Mouse (Mus musculus) small intestine, adult 2 months (tissue): ENCODE results near the gene Pm20d2.

Experiments used
- CTCF ChIP-seq: fragments of 200-500 bp; IDR thresholded peaks from 2 replicates; pipeline ENCODE4 v1.5.1; 2012; ENCODE audit warnings: low read depth, mild to moderate bottlenecking, control low read depth, inconsistent platforms, low read length, moderate library complexity, mixed read lengths; ENCODE audit not compliant: insufficient replicate concordance, insufficient read length; ENCODE audit errors: extremely low read depth
- POLR2A ChIP-seq: fragments of 200-500 bp; IDR thresholded peaks from 2 replicates; pipeline ENCODE4 v1.6.1; 2012; ENCODE audit warnings: low read depth, mild to moderate bottlenecking, control low read depth, inconsistent platforms, low read length, moderate library complexity

GRCm38 (mm10) chr4:33227164-33227563 lies 37.6 kb upstream of the Pm20d2 start:
- TF ChIP-seq CTCF, result no peak
- no peak for TF ChIP-seq POLR2A
